Mouse (Mus musculus) layer of hippocampus, postnatal 25 days (tissue): ENCODE measurements around the gene Gata3. TPM values are rescaled to one million over a fixed set of nuclear protein-coding genes. Genes with fewer than 3 reads are reported as not detected.

Experiments
- DNase-seq, 2 experiments: peaks; one replicate each; pipeline ENCODE4 v3.0.0; 2022; ENCODE audit warnings: mixed read lengths in 2 of 2, low spot score in 1 of 2; ENCODE audit errors: extremely low spot score in 1 of 2
- total RNA-seq, 2 experiments: library from RNA; stranded (reverse); gene quantifications; 2 replicates each; pipeline ENCODE4 v1.2.3; 2021

Gene Gata3
- total RNA-seq = not detected

- DNase-seq = no peak
Measured at GRCm38 (mm10) chr2:9889651-9890183, at the start of gene Gata3. Gata3 (minus strand) TSS chr2:9890034.

- no peak for DNase-seq
Measured at GRCm38 (mm10) chr2:9939250-9939649, 49.4 kb upstream of the Gata3 start.

- DNase-seq = no peak
Measured at GRCm38 (mm10) chr2:9935965-9936364, 46.1 kb upstream of the Gata3 start.

- DNase-seq = no peak
Measured at GRCm38 (mm10) chr2:9926905-9927283, 37.1 kb upstream of the Gata3 start.

- DNase-seq = no peak
Measured at GRCm38 (mm10) chr2:9926194-9926904, 36.5 kb upstream of the Gata3 start.

GRCm38 (mm10) chr2:9918691-9919471 is 29.0 kb upstream of the Gata3 start:
- DNase-seq = no peak

- no peak for DNase-seq
Measured at GRCm38 (mm10) chr2:9917602-9918001, 27.8 kb upstream of the Gata3 start.

GRCm38 (mm10) chr2:9905995-9906394 is 16.2 kb upstream of the Gata3 start:
- no peak for DNase-seq

- DNase-seq = no peak
Measured at GRCm38 (mm10) chr2:9903854-9904560, 14.2 kb upstream of the Gata3 start.

- DNase-seq = no peak
Measured at GRCm38 (mm10) chr2:9897846-9898245, 8.0 kb upstream of the Gata3 start.

- no peak for DNase-seq
Measured at GRCm38 (mm10) chr2:9896097-9896770, 6.4 kb upstream of the Gata3 start.

GRCm38 (mm10) chr2:9894836-9895593 is 5.2 kb upstream of the Gata3 start:
- no peak for DNase-seq

- DNase-seq = no peak
Measured at GRCm38 (mm10) chr2:9893272-9893953, 3.6 kb upstream of the Gata3 start.

- no peak for DNase-seq
Measured at GRCm38 (mm10) chr2:9892541-9892940, 2.7 kb upstream of the Gata3 start.

GRCm38 (mm10) chr2:9890906-9891305 is 1.1 kb upstream of the Gata3 start:
- no peak for DNase-seq

- no peak for DNase-seq
Measured at GRCm38 (mm10) chr2:9890251-9890650, 417 bp upstream of the Gata3 start.

GRCm38 (mm10) chr2:9888913-9889650 is 752 bp downstream of the Gata3 start, which contains the start of gene 9230102O04Rik:
9230102O04Rik (minus strand) TSS chr2:9889540.
- no peak for DNase-seq

- no peak for DNase-seq
Measured at GRCm38 (mm10) chr2:9887636-9888035, 2.2 kb downstream of the Gata3 start.
